Mouse (Mus musculus): ENCODE measurements at regions not wholly inside any gene's neighbourhood (a gene's known extent, or its start where the extent isn't known, plus 50 kb on each side); places are given as distances from the start of the nearest gene placed in this dataset.

GRCm38 (mm10) chr9:40612755-40613154 lies 57.7 kb upstream of the Gm21915 start:
- TF ChIP-seq E2F4 (IDR thresholded peaks at IDR 0.05; ENCODE audit: insufficient replicate concordance, low read depth, low read length), result no peak
- no peak for TF ChIP-seq EP300 (IDR thresholded peaks at IDR 0.05; ENCODE audit: low read length)
- no peak for TF ChIP-seq CTCF (conservative IDR thresholded peaks at IDR 0.05 in 1 of 2, IDR thresholded peaks at IDR 0.05 in 1 of 2; ENCODE audit: low read depth in 2 of 2, low read length in 2 of 2)
- TF ChIP-seq POLR2A (IDR thresholded peaks at IDR 0.05; ENCODE audit: low read depth, low read length), result no peak
- no peak for TF ChIP-seq NELFE (IDR thresholded peaks at IDR 0.05; ENCODE audit: low read depth, low read length)
- TF ChIP-seq ELF1 (IDR thresholded peaks at IDR 0.05; ENCODE audit: low read depth, low read length), result no peak
- TF ChIP-seq UBTF (IDR thresholded peaks at IDR 0.05; ENCODE audit: low read depth, low read length), result no peak
- TF ChIP-seq MEF2A (IDR thresholded peaks at IDR 0.05; ENCODE audit: borderline replicate concordance, low read depth, low read length), result no peak
- TF ChIP-seq ZMIZ1 (IDR thresholded peaks at IDR 0.05; ENCODE audit: low read depth, low read length), result no peak
